Mouse (Mus musculus) E14TG2a.4 (cell line): ENCODE measurements around the gene Nudt13.
A peak's percentile ranks its signal among the peaks of the same experiment; 100 is the strongest.

ENCODE experiments used
- H3K27me3 ChIP-seq: 2 replicates; pipeline ENCODE4 v1.6.1; 2014; ENCODE audit warnings: low read length, control low read depth; ENCODE audit not compliant: insufficient read depth
- H3K36me3 ChIP-seq: 2 replicates; pipeline ENCODE4 v1.6.1; 2014; ENCODE audit warnings: low read length, control low read depth; ENCODE audit not compliant: insufficient read depth
- H3K4me1 ChIP-seq: replicated peaks from 2 replicates; pipeline ENCODE4 v1.6.1; 2014; ENCODE audit warnings: low read depth, low read length, control low read depth
- H3K4me3 ChIP-seq: replicated peaks from 2 replicates; pipeline ENCODE4 v1.5.1; 2014; ENCODE audit warnings: mild to moderate bottlenecking, low read length
- H3K9me3 ChIP-seq: 2 replicates; pipeline ENCODE4 v1.6.1; 2014; ENCODE audit warnings: low read length, control low read depth
- CTCF ChIP-seq: conservative IDR thresholded peaks from 2 replicates; pipeline ENCODE4 v1.5.1; 2014; ENCODE audit warnings: low read length
- NANOG ChIP-seq: IDR thresholded peaks from 2 replicates; pipeline ENCODE4 v1.6.1; 2014; ENCODE audit warnings: borderline replicate concordance, low read length, mixed read lengths
- POU5F1 ChIP-seq: IDR thresholded peaks from 2 replicates; pipeline ENCODE4 v1.6.1; 2014; ENCODE audit warnings: low read length, borderline replicate concordance

Gene Nudt13

DNA sequence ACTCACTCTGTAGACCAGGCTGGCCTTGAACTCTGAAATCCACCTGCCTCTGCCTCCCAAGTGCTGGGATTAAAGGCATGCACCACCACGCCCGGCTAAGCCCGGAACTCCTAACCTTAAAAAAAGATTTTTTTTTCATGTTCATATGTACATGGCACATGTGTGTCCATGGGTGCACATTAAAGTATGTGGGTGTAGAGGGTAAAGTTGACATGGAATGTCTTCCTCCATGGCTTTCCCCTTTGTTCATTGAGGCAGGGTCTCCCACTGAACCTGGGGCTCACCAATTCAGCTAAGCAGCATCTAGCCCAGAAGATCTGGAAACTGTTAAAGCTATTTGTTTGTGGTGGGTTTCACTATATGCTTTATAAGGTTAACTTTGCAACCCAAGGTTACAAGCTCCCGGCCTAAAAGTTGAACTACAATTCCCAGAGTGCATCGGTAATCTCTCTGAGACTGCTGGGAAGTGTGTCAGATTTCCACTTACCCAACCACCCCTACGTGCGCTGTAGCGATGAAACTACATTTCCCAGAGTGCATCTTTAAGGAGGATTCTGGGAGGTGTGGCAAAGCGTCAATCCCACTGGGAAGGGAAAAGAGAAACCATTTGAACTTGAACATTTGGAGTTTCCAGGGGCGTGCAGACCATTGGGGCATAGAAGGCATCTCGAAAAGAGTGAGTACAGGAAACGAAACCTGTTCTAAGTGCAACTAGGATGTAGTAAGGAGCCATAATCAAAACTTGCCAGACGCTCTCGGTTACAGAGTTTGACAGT, at the start of gene Nudt13:
Gene Nudt13, plus strand, starts transcription at position 581 of the 776 bp plus-strand sequence.
- peaks cover 15% of the 10 kb centered on the region for H3K9me3 ChIP-seq
- H3K4me3 ChIP-seq: peak within 1 kb of the TSS; percentile 80
- peaks cover 15% of the 10 kb centered on the region for H3K4me1 ChIP-seq
- no peaks in the 10 kb centered on the region for H3K36me3 ChIP-seq
- no peak for TF ChIP-seq NANOG
- no peak for TF ChIP-seq CTCF
- TF ChIP-seq POU5F1: no peak
- H3K27me3 ChIP-seq: no peaks in the 10 kb centered on the region

DNA sequence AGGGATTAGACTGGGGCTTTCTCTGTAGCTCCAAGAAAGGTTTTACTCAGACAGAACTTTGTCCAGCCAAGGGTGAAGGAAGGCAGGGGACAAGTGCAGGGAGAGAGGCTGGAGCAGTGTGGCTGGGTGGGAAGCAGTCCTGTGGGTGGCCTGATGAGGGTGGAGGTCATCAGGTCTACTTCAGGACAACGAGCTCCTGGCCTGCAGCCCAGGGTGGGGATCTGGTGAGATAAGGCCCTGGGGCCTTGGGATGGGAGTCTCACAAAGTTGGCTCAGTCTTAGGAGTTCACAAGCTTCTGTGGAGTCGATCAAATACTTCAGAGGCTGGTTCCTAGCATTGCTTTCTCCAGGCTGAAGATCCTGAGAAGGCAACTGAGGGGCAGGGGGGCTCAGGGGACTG, 49.2 kb upstream of the Nudt13 start:
- Histone ChIP-seq H3K9me3 (no peaks in the 10 kb centered on the region), H3K4me1 (peaks cover 24% of the 10 kb centered on the region), H3K36me3 (no peaks in the 10 kb centered on the region), H3K4me3 (no peak overlapping the region), H3K27me3 (peaks cover 10% of the 10 kb centered on the region; the same call in 1 of the 2 replicates)
- TF ChIP-seq CTCF (no peak), NANOG (no peak), POU5F1 (no peak)

DNA sequence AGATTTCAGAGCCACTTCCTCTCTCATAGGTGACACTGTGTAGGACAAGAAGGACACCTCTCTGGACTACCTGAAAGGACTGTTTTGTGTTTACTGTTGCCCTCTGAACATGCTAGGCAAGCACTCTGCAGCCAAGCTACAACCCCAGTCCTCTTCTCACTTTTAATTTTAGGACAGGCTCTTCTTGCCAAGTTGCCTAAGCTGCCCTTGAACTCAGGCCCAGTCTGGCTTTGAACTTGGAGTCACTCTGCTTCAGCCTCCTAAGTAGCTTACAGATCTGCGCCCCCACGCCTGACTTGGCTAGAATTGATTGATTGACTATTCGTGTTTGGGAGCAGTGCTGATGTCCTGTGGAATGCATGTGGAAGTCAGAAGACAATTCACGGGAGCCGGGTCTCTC, 48.6 kb upstream of the Nudt13 start:
- no peaks in the 10 kb centered on the region for H3K9me3 ChIP-seq
- H3K4me1 ChIP-seq: peaks cover 29% of the 10 kb centered on the region
- no peak overlapping the region for H3K4me3 ChIP-seq
- H3K27me3 ChIP-seq: peaks cover 13% of the 10 kb centered on the region; the same call in 1 of the 2 replicates
- TF ChIP-seq POU5F1: no peak
- no peak for TF ChIP-seq CTCF
- no peak for TF ChIP-seq NANOG
- H3K36me3 ChIP-seq: no peaks in the 10 kb centered on the region

DNA sequence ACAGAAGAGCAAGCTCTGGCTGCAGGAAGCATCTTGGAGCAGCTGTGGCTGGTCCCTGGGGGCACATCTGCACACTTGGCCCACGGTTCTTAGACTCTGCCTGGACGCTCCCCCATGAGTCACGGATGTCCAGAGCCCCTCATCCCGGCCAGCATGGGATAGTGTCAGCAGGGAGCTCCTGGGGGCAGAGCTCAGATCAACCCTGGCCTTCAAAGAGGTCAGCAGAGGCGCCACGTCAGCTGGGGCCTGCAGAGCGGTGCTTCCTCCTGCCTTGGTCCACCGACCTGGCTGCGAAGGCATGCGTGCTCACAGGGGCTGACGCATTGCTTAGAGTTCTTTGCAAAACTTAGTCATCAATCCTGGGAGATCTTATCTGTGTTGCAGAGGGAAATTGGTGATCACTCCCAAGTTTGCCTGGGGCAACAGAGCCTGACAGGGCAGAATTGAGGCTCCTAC, 47.7 kb upstream of the Nudt13 start:
- no peak overlapping the region for H3K4me3 ChIP-seq
- no peaks in the 10 kb centered on the region for H3K36me3 ChIP-seq
- H3K27me3 ChIP-seq: peaks cover 19% of the 10 kb centered on the region
- no peaks in the 10 kb centered on the region for H3K9me3 ChIP-seq
- TF ChIP-seq CTCF (no peak), NANOG (no peak), POU5F1 (no peak)
- H3K4me1 ChIP-seq: peaks cover 29% of the 10 kb centered on the region

DNA sequence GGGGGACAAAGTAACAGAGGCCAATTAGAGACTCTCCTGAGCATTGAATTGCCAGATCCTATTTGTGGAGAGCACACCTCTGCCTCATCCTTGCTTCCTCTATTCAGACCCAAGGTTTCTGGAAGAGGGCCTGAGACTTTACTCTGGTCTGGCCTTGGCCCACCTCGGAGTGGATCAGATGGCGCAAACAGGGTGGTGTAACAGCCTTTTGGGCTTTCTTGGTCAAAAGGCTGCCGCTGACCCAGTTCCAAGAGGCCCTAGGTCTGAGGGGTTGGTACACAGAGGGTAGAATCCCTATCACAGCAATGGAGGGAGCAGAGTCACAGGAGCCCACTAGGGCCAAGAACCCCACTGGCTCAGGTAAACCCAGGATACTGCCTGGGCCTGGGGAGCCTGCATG, 46.5 kb upstream of the Nudt13 start:
- no peak overlapping the region for H3K4me3 ChIP-seq
- H3K36me3 ChIP-seq: no peaks in the 10 kb centered on the region
- H3K27me3 ChIP-seq: peaks cover 30% of the 10 kb centered on the region
- no peak for TF ChIP-seq NANOG
- no peak for TF ChIP-seq POU5F1
- no peak for TF ChIP-seq CTCF
- no peaks in the 10 kb centered on the region for H3K9me3 ChIP-seq
- H3K4me1 ChIP-seq: peaks cover 21% of the 10 kb centered on the region

DNA sequence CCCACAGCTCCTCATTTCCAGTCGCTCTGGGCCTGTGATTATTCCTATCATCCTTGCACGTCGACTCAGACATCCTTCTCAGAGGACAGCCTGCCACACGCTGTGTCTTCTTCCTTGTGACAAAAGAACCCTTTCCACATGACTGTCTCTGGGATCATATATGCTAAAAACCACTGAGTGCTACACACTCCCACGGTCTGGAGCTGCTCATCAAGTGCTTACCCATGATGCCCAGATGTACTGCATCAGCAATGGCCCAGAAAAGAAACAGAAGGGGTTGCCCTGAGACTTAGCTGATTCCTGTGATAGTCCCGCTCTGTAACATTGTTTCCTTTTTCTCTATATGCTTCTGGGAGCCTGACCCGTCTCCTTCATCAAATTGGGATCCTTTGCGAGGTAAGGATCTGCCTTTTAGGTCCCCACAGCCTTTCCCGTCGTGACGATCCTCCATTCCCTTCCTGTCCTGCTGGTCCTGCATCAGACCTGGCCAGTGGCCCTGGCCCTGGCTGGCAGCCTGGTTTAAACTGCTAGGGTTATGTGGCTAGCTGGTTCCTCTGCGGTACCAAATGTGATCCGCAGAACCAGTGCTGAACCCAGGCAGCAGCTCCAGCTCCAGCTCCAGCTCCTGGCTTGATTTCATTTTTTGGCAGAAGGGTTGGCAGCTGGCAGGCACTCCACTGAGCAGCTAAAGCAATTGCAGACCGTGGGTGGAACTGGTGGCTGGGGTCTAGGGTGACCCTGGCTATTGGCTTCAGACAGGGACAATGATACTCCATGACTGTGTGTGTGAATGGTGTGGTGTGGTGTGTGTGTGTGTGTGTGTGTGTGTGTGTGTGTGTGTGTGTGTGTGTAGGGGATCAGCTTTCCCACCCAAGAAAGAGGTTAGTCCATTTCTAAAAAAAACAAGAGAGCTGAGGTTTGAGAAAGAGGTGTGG, 44.0 kb upstream of the Nudt13 start:
- H3K4me1 ChIP-seq: peaks cover 12% of the 10 kb centered on the region
- no peak for TF ChIP-seq POU5F1
- TF ChIP-seq NANOG: no peak
- no peak for TF ChIP-seq CTCF
- peaks cover 31% of the 10 kb centered on the region for H3K27me3 ChIP-seq
- no peaks in the 10 kb centered on the region for H3K9me3 ChIP-seq
- H3K36me3 ChIP-seq: no peaks in the 10 kb centered on the region
- H3K4me3 ChIP-seq: peak overlapping the region; percentile 54; the same call in 1 of the 2 replicates

DNA sequence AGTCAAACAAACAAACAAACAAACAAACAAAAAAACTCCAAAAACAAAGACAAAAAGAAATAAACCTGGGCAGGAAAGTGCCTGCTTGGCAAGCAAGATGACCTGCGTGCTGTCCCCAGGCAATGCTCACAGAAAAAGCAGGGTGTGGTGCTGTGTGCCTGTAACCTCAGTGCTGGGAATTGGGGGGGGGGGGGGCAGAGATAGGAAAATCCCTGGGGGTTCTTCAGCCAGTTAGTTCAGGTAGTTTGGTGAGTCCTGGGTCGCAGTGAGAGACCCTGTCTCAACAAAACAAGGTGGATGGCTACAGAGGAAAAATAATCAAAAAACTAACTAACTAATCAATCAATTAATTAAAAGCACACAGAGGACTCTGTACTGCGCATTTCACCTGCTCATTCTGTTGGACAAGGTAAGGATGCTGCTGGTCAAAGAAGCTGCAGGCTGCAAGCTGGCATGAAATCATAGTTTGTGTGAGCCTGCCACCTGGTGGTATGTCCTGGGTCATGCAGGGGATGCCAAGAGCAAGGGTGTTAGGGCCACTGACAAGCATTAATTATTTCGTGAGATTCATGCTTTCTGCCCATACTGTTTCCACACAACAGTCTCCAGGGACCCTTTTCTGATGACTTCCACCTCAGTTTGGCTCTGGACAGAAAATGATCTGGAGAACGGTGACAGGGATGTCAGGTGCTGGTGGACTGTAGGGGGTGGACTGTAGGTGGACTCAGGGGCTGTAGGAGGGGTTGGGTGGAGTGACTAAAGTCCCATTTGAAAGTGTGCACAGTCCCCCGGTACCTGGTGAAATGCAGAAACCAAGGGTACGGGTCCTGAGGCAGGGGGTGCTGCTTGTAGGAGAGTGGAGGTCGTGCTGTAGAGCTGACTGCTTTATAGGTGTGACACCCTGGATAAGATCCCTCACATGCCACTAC, 36.0 kb upstream of the Nudt13 start:
- no peak overlapping the region for H3K4me3 ChIP-seq
- peaks cover 13% of the 10 kb centered on the region for H3K4me1 ChIP-seq
- peaks cover 32% of the 10 kb centered on the region for H3K27me3 ChIP-seq
- no peaks in the 10 kb centered on the region for H3K9me3 ChIP-seq
- TF ChIP-seq NANOG (no peak), CTCF (peak; percentile 92)
- no peaks in the 10 kb centered on the region for H3K36me3 ChIP-seq

DNA sequence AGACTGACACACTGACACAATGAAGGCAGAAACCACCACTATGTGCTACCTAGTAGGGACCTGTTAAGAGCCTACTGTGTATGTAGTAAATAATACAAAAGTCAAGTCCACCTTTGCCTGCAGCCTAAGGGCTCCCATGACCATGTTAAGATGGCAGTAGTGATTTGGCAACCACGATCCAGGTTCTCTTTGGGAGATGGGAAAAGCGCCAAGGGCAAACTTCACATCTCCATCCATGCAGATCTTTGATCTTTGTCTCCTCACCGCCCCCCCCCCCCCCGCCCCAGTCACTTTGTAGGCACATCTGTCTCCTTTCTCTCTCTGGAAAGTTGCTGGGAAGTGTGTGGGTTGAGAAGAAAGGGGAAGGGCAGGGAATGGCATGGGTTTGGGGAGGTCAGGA, 32.2 kb upstream of the Nudt13 start:
- no peaks in the 10 kb centered on the region for H3K36me3 ChIP-seq
- H3K9me3 ChIP-seq: no peaks in the 10 kb centered on the region
- no peak for TF ChIP-seq POU5F1
- no peak for TF ChIP-seq NANOG
- TF ChIP-seq CTCF: no peak
- no peak overlapping the region for H3K4me3 ChIP-seq
- H3K27me3 ChIP-seq: peaks cover 32% of the 10 kb centered on the region
- peaks cover 18% of the 10 kb centered on the region for H3K4me1 ChIP-seq
